Mouse (Mus musculus): ENCODE results near the gene Dand5.

GRCm38 (mm10) chr8:84771941-84772378 lies 50.7 kb downstream of the Dand5 start:
- TF ChIP-seq E2F4 (IDR thresholded peaks at IDR 0.05; ENCODE audit: insufficient read depth) (no peak), POLR2A (IDR thresholded peaks at IDR 0.05; ENCODE audit: insufficient read length, low read depth) (no peak), MAX (IDR thresholded peaks at IDR 0.05; ENCODE audit: low read depth) (no peak), TCF12 (IDR thresholded peaks at IDR 0.05; ENCODE audit: insufficient read depth, poor library complexity, severe bottlenecking) (no peak), MYOG (IDR thresholded peaks at IDR 0.05; ENCODE audit: control insufficient read depth in 1 of 3, insufficient read depth in 1 of 3, insufficient read length in 2 of 3, low read depth in 2 of 3) (no peak), USF1 (IDR thresholded peaks at IDR 0.05; ENCODE audit: low read depth) (no peak)
